Mouse (Mus musculus): ENCODE results near the gene Nup107.

DNA sequence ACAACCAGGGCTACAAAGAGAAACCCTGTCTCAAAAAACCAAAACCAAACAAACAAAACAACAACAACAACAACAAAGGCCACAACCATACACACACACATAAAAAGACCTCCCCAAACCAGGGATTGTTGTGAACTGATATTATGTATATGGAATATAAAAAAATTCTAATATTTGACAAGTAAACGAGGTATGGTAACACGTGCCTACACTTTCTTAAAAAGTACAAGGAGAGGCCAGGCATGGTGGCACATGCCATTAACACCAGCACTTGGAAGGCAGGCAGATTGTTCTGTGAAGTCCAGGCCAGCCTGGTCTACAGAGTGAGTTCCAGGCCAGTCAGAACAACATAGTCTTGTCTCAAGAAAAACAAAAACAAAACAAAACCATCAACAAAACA is 49.3 kb downstream of the Nup107 start:
- TF ChIP-seq CTCF (IDR thresholded peaks at IDR 0.05 in 2 of 3, conservative IDR thresholded peaks at IDR 0.05 in 1 of 3; ENCODE audit: control insufficient read depth in 1 of 3, insufficient read depth in 1 of 3, low read depth in 2 of 3, low read length in 3 of 3, poor library complexity in 1 of 3, severe bottlenecking in 1 of 3), result no peak
- no peak for TF ChIP-seq CHD1 (IDR thresholded peaks at IDR 0.05; ENCODE audit: low read depth, low read length)
- TF ChIP-seq TAL1 (IDR thresholded peaks at IDR 0.05; ENCODE audit: low read length), result no peak
